Mouse (Mus musculus) thymus, adult 2 months (tissue): Measurements from ENCODE around the gene Ola1.

Source experiments
- CTCF ChIP-seq: fragments of 200-500 bp; IDR thresholded peaks from 2 replicates; pipeline ENCODE4 v1.5.1; 2012; ENCODE audit warnings: mild to moderate bottlenecking, control low read depth, low read length, moderate library complexity, borderline replicate concordance; ENCODE audit not compliant: control insufficient read depth, poor library complexity, insufficient read depth; ENCODE audit errors: extremely low read depth
- POLR2A ChIP-seq: fragments of 200-500 bp; IDR thresholded peaks from 2 replicates; pipeline ENCODE4 v1.6.1; 2012; ENCODE audit warnings: mild to moderate bottlenecking, low read length, control low read depth, moderate library complexity; ENCODE audit not compliant: control insufficient read depth, poor library complexity, insufficient read depth; ENCODE audit errors: extremely low read depth

DNA sequence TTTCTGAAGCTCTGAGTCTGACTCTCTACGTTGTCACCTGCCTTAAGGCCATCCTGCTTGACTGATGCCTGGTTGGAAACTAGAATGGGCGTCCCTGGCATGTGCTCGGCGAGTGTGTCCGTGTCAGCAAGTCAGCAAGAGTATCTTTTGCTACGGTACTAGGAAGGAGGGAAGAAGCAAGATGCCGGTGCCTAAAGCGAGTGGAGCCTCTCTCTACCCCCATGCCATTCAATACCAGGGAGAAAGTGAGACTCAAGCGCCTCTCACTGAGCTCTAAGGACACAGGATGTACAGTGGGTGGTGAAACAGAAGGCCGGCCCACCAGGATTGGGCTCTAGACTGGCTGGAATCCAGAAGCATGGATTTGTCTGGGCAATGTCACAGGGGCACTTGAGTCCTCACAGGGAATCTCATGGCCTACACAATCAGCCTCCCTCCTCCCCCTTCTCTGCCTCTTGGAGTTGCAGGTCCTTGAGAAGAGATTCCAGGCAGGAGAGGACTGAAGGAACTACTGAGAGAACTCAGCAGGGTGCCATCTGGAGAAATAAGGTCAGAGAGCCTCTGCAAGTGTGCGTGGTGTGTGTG lies 46.0 kb upstream of the Ola1 start:
- no peak for TF ChIP-seq CTCF
- no peak for TF ChIP-seq POLR2A
